Mouse (Mus musculus): ENCODE results near the gene Gpsm1. TPM values are rescaled to one million over a fixed set of nuclear protein-coding genes. Genes with fewer than 3 reads are reported as not detected.

Gene Gpsm1
- polyA plus RNA-seq, 2 experiments, result 1.1 to 2.3 TPM

- 73% methylated on average over 13 of the region's 13 CpGs for WGBS (ENCODE audit: insufficient replicate concordance)
- Histone ChIP-seq H3K36me3 (replicated peaks; ENCODE audit: control insufficient read depth, insufficient read depth, low read depth) (no peaks in the 10 kb centered on the region), H3K9me3 (ENCODE audit: control insufficient read depth, low read length) (no peaks in the 10 kb centered on the region), H3K27ac (no peak overlapping the region), H3K4me3 (ENCODE audit: insufficient read depth in 1 of 2, low read depth in 2 of 2, low read length in 2 of 2) (no peak overlapping the region), H3K9ac (replicated peaks) (no peak overlapping the region), H3K4me2 (ENCODE audit: low read depth) (no peak overlapping the region), H3K4me1 (replicated peaks; ENCODE audit: control insufficient read depth in 2 of 2, insufficient read depth in 2 of 2, low read length in 1 of 2) (no peaks in the 10 kb centered on the region), H3K27me3 (ENCODE audit: control insufficient read depth, insufficient read depth, low read length) (no peaks in the 10 kb centered on the region)
- ATAC-seq (ENCODE audit: insufficient read depth), result no peak
- TF ChIP-seq CTCF (IDR thresholded peaks at IDR 0.05; ENCODE audit: low read depth) (no peak), EP300 (IDR thresholded peaks at IDR 0.05; ENCODE audit: low read depth) (no peak)
- DNase-seq (ENCODE audit: low read depth in 3 of 3, low spot score in 3 of 3), result no peak
Observed at GRCm38 (mm10) chr2:26319519-26320244, 4.4 kb downstream of the Gpsm1 start.

GRCm38 (mm10) chr2:26320245-26321185, 5.2 kb downstream of the Gpsm1 start:
- DNase-seq (ENCODE audit: low read depth in 3 of 3, low spot score in 3 of 3) (no peak), ATAC-seq (ENCODE audit: insufficient read depth) (no peak)
- Histone ChIP-seq H3K4me2 (ENCODE audit: low read depth) (no peak overlapping the region), H3K27me3 (ENCODE audit: control insufficient read depth, insufficient read depth, low read length) (no peaks in the 10 kb centered on the region), H3K9me3 (ENCODE audit: control insufficient read depth, low read length) (no peaks in the 10 kb centered on the region), H3K4me1 (replicated peaks; ENCODE audit: control insufficient read depth in 2 of 2, insufficient read depth in 2 of 2, low read length in 1 of 2) (no peaks in the 10 kb centered on the region), H3K4me3 (ENCODE audit: insufficient read depth in 1 of 2, low read depth in 2 of 2, low read length in 2 of 2) (no peak overlapping the region), H3K9ac (replicated peaks) (no peak overlapping the region), H3K36me3 (replicated peaks; ENCODE audit: control insufficient read depth, insufficient read depth, low read depth) (no peaks in the 10 kb centered on the region), H3K27ac (no peak overlapping the region)
- 56% methylated on average over 14 of the region's 14 CpGs for whole genome bisulfite sequencing (ENCODE audit: insufficient replicate concordance)
- TF ChIP-seq CTCF (IDR thresholded peaks at IDR 0.05; ENCODE audit: low read depth) (no peak), EP300 (IDR thresholded peaks at IDR 0.05; ENCODE audit: low read depth) (no peak)

DNA sequence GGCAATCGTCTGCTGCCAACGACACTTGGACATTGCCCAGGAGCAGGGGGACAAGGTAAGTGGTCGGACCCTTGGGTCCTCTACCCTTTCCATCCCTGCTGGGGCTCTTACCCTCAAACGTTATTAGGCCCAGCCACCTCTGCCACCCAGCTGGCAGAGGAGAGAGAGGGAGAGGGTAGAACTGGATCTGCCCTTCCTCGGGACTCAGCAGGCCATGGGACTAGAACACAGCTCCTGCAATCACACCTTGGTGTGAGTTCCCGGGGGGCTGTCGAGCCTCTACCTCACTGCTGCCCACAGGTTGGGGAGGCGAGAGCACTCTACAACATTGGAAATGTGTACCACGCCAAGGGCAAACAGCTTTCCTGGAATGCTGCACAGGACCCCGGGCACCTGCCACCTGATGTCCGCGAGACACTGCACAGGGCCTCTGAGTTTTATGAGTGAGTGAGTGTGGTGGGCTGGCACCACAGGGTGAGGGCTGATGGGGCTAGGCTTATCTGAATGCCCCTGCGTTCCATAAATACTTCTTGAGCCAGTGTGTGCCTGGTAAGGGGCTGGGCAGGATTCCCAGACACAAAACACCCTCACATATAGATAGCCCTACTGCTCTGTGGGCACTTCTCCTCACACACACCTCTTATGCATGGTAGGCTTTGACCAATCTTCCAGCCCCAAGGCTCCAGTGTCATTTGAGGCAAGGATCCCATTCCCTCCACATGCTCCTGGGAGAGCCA, 8.4 kb downstream of the Gpsm1 start:
- Histone ChIP-seq H3K27ac (no peak overlapping the region), H3K4me3 (ENCODE audit: insufficient read depth in 1 of 2, low read depth in 2 of 2, low read length in 2 of 2) (no peak overlapping the region), H3K27me3 (ENCODE audit: control insufficient read depth, insufficient read depth, low read length) (no peaks in the 10 kb centered on the region), H3K4me2 (ENCODE audit: low read depth) (no peak overlapping the region), H3K4me1 (replicated peaks; ENCODE audit: control insufficient read depth in 2 of 2, insufficient read depth in 2 of 2, low read length in 1 of 2) (no peaks in the 10 kb centered on the region), H3K36me3 (replicated peaks; ENCODE audit: control insufficient read depth, insufficient read depth, low read depth) (no peaks in the 10 kb centered on the region), H3K9me3 (ENCODE audit: control insufficient read depth, low read length) (no peaks in the 10 kb centered on the region), H3K9ac (replicated peaks) (no peak overlapping the region)
- ATAC-seq (ENCODE audit: insufficient read depth) (no peak), DNase-seq (ENCODE audit: low read depth in 3 of 3, low spot score in 3 of 3) (no peak)
- WGBS (ENCODE audit: insufficient replicate concordance), result 72% methylated on average over 13 of the region's 13 CpGs
- TF ChIP-seq EP300 (IDR thresholded peaks at IDR 0.05; ENCODE audit: low read depth), result no peak
- no peak for TF ChIP-seq CTCF (IDR thresholded peaks at IDR 0.05; ENCODE audit: low read depth)

DNA sequence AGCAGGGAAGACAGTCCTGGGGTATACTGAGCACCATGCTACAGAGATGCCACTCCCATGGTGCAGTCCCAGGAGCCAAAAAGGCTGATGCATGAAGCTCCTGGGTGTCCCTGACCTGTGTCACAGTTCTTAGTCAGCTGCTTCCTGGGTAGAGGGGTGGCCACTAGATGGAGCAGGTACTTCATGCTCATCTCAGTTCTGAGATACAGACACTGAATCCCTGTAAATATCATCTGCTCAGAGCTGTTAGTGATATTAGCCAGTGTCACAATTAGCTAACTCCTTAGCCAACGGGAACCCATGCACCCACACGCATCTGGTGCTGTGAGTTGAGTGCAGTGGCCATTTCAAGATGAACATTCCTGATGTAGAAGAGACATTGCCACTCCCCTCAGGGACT, 9.6 kb downstream of the Gpsm1 start:
- WGBS (ENCODE audit: insufficient replicate concordance), result 53% methylated on average over 2 of the region's 2 CpGs
- H3K9me3 ChIP-seq (ENCODE audit: control insufficient read depth, low read length), result no peaks in the 10 kb centered on the region
- H3K4me2 ChIP-seq (ENCODE audit: low read depth), result no peak overlapping the region
- TF ChIP-seq EP300 (IDR thresholded peaks at IDR 0.05; ENCODE audit: low read depth) (no peak), CTCF (IDR thresholded peaks at IDR 0.05; ENCODE audit: low read depth) (peak; percentile 63)
- H3K4me3 ChIP-seq (ENCODE audit: insufficient read depth in 1 of 2, low read depth in 2 of 2, low read length in 2 of 2), result no peak overlapping the region
- no peak overlapping the region for H3K27ac ChIP-seq
- DNase-seq (ENCODE audit: low read depth in 3 of 3, low spot score in 3 of 3), result no peak
- no peaks in the 10 kb centered on the region for H3K27me3 ChIP-seq (ENCODE audit: control insufficient read depth, insufficient read depth, low read length)
- no peaks in the 10 kb centered on the region for H3K36me3 ChIP-seq (replicated peaks; ENCODE audit: control insufficient read depth, insufficient read depth, low read depth)
- no peaks in the 10 kb centered on the region for H3K4me1 ChIP-seq (replicated peaks; ENCODE audit: control insufficient read depth in 2 of 2, insufficient read depth in 2 of 2, low read length in 1 of 2)
- ATAC-seq (ENCODE audit: insufficient read depth), result no peak
- H3K9ac ChIP-seq (replicated peaks), result no peak overlapping the region

Data from liver, embryonic 14.5 days (tissue).